Mouse (Mus musculus): ENCODE results near the gene Olfr288. TPM values are rescaled to one million over a fixed set of nuclear protein-coding genes. Genes with fewer than 3 reads are reported as not detected.

Olfr288 gene
- polyA plus RNA-seq, 1 experiment from 2014 or later = not detected

DNA sequence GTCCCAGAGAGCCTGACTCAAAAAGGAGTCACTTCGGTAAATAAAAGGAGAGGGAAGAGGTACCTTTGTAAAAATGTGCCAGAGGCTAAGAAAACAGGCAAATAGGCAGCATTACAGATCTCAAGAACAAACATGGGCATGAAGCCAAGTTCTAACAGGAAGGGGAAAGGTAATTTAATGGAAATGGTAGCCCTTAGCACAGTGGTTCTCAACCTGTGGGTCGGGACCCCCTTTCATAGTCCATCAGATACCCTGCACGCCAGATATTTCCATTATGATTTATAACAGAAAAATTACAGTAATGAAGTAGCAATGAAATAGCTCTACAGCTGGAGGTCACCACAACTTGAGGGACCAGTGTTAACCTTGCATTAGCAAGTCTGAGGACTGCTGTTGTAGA lies 18.0 kb downstream of the Olfr288 start:
- WGBS = 60% methylated on average over 3 of the region's 3 CpGs
- H3K4me1 ChIP-seq (ENCODE audit: insufficient read depth) = 0 out of 2 replicates have a peak, but pooled peaks cover 3% of the 10 kb centered on the region

GRCm38 (mm10) chr15:98173821-98174220 lies 21.5 kb downstream of the Olfr288 start:
- H3K4me2 ChIP-seq = no peak overlapping the region
- H3K27me3 ChIP-seq (ENCODE audit: insufficient read depth, low read length) = peaks cover 39% of the 10 kb centered on the region
- DNase-seq (peak; percentile 80), ATAC-seq (ENCODE audit: insufficient read depth) (no peak)
- H3K9me3 ChIP-seq (ENCODE audit: low read depth, low read length) = no peaks in the 10 kb centered on the region
- H3K9ac ChIP-seq = no peak overlapping the region
- H3K4me3 ChIP-seq (ENCODE audit: low read depth, low read length) = no peak overlapping the region
- H3K4me1 ChIP-seq (ENCODE audit: insufficient read depth) = no peaks in the 10 kb centered on the region
- 40% methylated on average over 8 of the region's 8 CpGs for WGBS
- peak; percentile 69 for TF ChIP-seq CTCF (IDR thresholded peaks at IDR 0.05; ENCODE audit: low read depth)
- no peak overlapping the region for H3K27ac ChIP-seq (ENCODE audit: low read depth)
- H3K36me3 ChIP-seq (ENCODE audit: insufficient read depth) = no peaks in the 10 kb centered on the region

More for the DNA sequence above, 18.0 kb downstream of the Olfr288 start:
- TF ChIP-seq CTCF (IDR thresholded peaks at IDR 0.05; ENCODE audit: low read depth) = no peak
- no peak overlapping the region for H3K4me3 ChIP-seq (ENCODE audit: low read depth, low read length)
- no peak overlapping the region for H3K27ac ChIP-seq (ENCODE audit: low read depth)
- no peak overlapping the region for H3K9ac ChIP-seq
- H3K9me3 ChIP-seq (ENCODE audit: low read depth, low read length) = no peaks in the 10 kb centered on the region
- no peaks in the 10 kb centered on the region for H3K36me3 ChIP-seq (ENCODE audit: insufficient read depth)
- peaks cover 13% of the 10 kb centered on the region; the same call in 1 of the 2 replicates for H3K27me3 ChIP-seq (ENCODE audit: insufficient read depth, low read length)
- no peak for DNase-seq
- H3K4me2 ChIP-seq = no peak overlapping the region
- no peak for ATAC-seq (ENCODE audit: insufficient read depth)

- Histone ChIP-seq H3K4me3 (ENCODE audit: low read depth, low read length) (no peak overlapping the region), H3K27ac (ENCODE audit: low read depth) (no peak overlapping the region), H3K4me1 (ENCODE audit: insufficient read depth) (no peaks in the 10 kb centered on the region), H3K9me3 (ENCODE audit: low read depth, low read length) (no peaks in the 10 kb centered on the region), H3K4me2 (no peak overlapping the region), H3K9ac (no peak overlapping the region), H3K36me3 (ENCODE audit: insufficient read depth) (no peaks in the 10 kb centered on the region), H3K27me3 (ENCODE audit: insufficient read depth, low read length) (peaks cover 56% of the 10 kb centered on the region)
- no peak for ATAC-seq (ENCODE audit: insufficient read depth)
- no peak for TF ChIP-seq CTCF (IDR thresholded peaks at IDR 0.05; ENCODE audit: low read depth)
- 70% methylated on average over 5 of the region's 5 CpGs for WGBS
- DNase-seq = no peak
Measured at GRCm38 (mm10) chr15:98172113-98172512, 23.2 kb downstream of the Olfr288 start.

GRCm38 (mm10) chr15:98170917-98171316 lies 24.4 kb downstream of the Olfr288 start:
- H3K9ac ChIP-seq = no peak overlapping the region
- H3K36me3 ChIP-seq (ENCODE audit: insufficient read depth) = no peaks in the 10 kb centered on the region
- H3K9me3 ChIP-seq (ENCODE audit: low read depth, low read length) = no peaks in the 10 kb centered on the region
- WGBS = 56% methylated on average over 9 of the region's 9 CpGs
- no peak overlapping the region for H3K4me2 ChIP-seq
- H3K4me3 ChIP-seq (ENCODE audit: low read depth, low read length) = no peak overlapping the region
- no peaks in the 10 kb centered on the region for H3K4me1 ChIP-seq (ENCODE audit: insufficient read depth)
- ATAC-seq (ENCODE audit: insufficient read depth) = no peak
- TF ChIP-seq CTCF (IDR thresholded peaks at IDR 0.05; ENCODE audit: low read depth) = no peak
- DNase-seq = no peak
- peaks cover 67% of the 10 kb centered on the region for H3K27me3 ChIP-seq (ENCODE audit: insufficient read depth, low read length)
- H3K27ac ChIP-seq (ENCODE audit: low read depth) = no peak overlapping the region

GRCm38 (mm10) chr15:98170365-98170764 lies 25.0 kb downstream of the Olfr288 start:
- no peak overlapping the region for H3K4me3 ChIP-seq (ENCODE audit: low read depth, low read length)
- H3K9me3 ChIP-seq (ENCODE audit: low read depth, low read length) = no peaks in the 10 kb centered on the region
- no peak overlapping the region for H3K9ac ChIP-seq
- no peaks in the 10 kb centered on the region for H3K4me1 ChIP-seq (ENCODE audit: insufficient read depth)
- TF ChIP-seq CTCF (IDR thresholded peaks at IDR 0.05; ENCODE audit: low read depth) = no peak
- no peak for ATAC-seq (ENCODE audit: insufficient read depth)
- WGBS = 32% methylated on average over 7 of the region's 7 CpGs
- H3K4me2 ChIP-seq = no peak overlapping the region
- H3K36me3 ChIP-seq (ENCODE audit: insufficient read depth) = no peaks in the 10 kb centered on the region
- peaks cover 72% of the 10 kb centered on the region for H3K27me3 ChIP-seq (ENCODE audit: insufficient read depth, low read length)
- no peak overlapping the region for H3K27ac ChIP-seq (ENCODE audit: low read depth)
- no peak for DNase-seq

- Histone ChIP-seq H3K9ac (no peak overlapping the region), H3K4me3 (ENCODE audit: low read depth, low read length) (no peak overlapping the region), H3K27me3 (ENCODE audit: insufficient read depth, low read length) (peaks cover 77% of the 10 kb centered on the region), H3K27ac (ENCODE audit: low read depth) (no peak overlapping the region), H3K9me3 (ENCODE audit: low read depth, low read length) (no peaks in the 10 kb centered on the region), H3K36me3 (ENCODE audit: insufficient read depth) (no peaks in the 10 kb centered on the region), H3K4me2 (no peak overlapping the region; the same call in 1 of the 2 replicates), H3K4me1 (ENCODE audit: insufficient read depth) (no peaks in the 10 kb centered on the region)
- DNase-seq (no peak), ATAC-seq (ENCODE audit: insufficient read depth) (no peak)
- WGBS = 5% methylated on average over 19 of the region's 19 CpGs
- TF ChIP-seq CTCF (IDR thresholded peaks at IDR 0.05; ENCODE audit: low read depth) = no peak
Measured at GRCm38 (mm10) chr15:98168622-98169004, 26.7 kb downstream of the Olfr288 start.

DNA sequence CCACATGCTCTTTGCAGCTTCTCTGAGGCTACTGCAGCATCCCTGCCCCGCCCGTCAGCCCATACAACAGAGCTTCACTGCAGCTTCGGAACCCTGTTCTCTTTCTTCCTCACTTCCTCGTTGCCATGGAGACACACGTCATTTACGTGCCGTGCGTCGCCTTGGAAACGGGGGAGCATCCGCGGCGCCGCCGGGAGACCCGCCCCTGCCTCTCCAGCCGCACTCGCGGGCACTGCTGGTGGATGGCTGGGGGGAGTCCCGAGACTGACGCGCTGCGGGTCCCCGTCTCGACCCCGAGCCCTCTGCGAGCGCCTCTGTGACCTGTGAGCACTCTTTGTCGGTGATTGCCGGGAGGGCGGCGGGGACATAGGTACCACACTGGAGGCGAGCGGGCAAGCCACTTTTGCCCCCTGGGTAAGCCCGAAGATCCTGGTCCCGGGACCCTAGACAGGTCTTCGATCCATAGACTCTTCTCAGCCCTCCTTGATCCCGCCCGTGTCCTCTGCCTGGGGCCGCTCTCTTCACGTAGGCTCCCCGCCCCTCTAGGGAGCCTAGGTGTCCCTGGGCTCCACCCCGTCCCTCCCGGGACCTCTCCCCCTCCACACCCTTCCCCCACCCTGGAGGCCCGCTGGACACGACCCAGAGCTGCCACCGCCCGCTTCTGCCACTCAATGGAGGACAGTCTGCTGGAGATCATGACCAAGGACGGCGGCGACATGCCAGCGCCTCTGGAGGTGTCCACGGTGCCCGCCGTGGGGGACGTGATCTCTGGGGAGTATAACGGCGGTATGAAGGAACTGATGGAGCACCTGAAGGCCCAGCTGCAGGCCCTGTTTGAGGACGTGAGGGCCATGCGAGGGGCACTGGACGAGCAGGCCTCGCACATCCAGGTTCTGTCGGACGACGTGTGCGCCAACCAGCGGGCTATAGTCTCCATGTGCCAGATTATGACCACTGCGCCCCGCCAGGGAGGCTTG lies 27.4 kb downstream of the Olfr288 start:
- 2% methylated on average over 69 of the region's 69 CpGs for WGBS
- Histone ChIP-seq H3K9me3 (ENCODE audit: low read depth, low read length) (no peaks in the 10 kb centered on the region), H3K27ac (ENCODE audit: low read depth) (no peak overlapping the region), H3K4me3 (ENCODE audit: low read depth, low read length) (peak overlapping the region; percentile 37), H3K4me1 (ENCODE audit: insufficient read depth) (no peaks in the 10 kb centered on the region), H3K4me2 (peak overlapping the region; percentile 64), H3K27me3 (ENCODE audit: insufficient read depth, low read length) (peaks cover 70% of the 10 kb centered on the region), H3K9ac (no peak overlapping the region), H3K36me3 (ENCODE audit: insufficient read depth) (no peaks in the 10 kb centered on the region)
- ATAC-seq (ENCODE audit: insufficient read depth) (peak; percentile 88), DNase-seq (peak; percentile 93)
- no peak for TF ChIP-seq CTCF (IDR thresholded peaks at IDR 0.05; ENCODE audit: low read depth)
